Mouse (Mus musculus): Measurements from ENCODE around the gene Spock3.

DNA sequence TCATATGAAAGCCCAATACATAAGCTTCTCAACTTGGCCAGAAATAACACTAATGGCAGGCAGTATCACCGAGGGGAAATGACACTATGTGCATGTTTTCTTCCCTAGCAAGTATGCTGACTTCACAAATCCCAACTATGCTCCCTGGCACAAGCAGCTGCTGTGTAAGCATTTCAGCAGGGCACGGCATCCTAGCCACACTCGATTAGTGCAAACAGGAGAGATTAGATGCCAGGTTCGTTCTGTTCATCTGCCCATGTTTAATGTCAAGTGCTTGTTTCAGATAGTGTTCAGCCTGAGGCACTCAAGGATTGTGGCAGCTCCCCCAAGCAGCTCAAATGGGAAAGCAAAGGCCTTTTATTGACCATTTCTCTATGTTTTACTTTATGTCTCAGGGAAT is 311.7 kb downstream of the Spock3 start:
- TF ChIP-seq POLR2A (IDR thresholded peaks at IDR 0.05; ENCODE audit: insufficient read length, low read depth) = no peak
- TF ChIP-seq USF1 (IDR thresholded peaks at IDR 0.05; ENCODE audit: low read depth) = no peak
- TF ChIP-seq POLR2AphosphoS2 (IDR thresholded peaks at IDR 0.05; ENCODE audit: insufficient read length, low read depth) = no peak
- TF ChIP-seq CEBPB (IDR thresholded peaks at IDR 0.05; ENCODE audit: insufficient read depth, poor library complexity, severe bottlenecking) = no peak
- no peak for TF ChIP-seq TCF12 (IDR thresholded peaks at IDR 0.05; ENCODE audit: insufficient read depth, poor library complexity, severe bottlenecking)
- no peak for TF ChIP-seq MYOG (IDR thresholded peaks at IDR 0.05; ENCODE audit: control insufficient read depth in 1 of 3, insufficient read depth in 1 of 3, insufficient read length in 2 of 3, low read depth in 2 of 3)
- TF ChIP-seq E2F4 (IDR thresholded peaks at IDR 0.05; ENCODE audit: insufficient read depth) = no peak
- TF ChIP-seq MAX (IDR thresholded peaks at IDR 0.05; ENCODE audit: low read depth) = no peak
- TF ChIP-seq SRF (IDR thresholded peaks at IDR 0.05; ENCODE audit: control insufficient read depth, insufficient read length, low read depth) = no peak
